Mouse (Mus musculus): Measurements from ENCODE around the gene Ugt1a8. TPM values are rescaled to one million over a fixed set of nuclear protein-coding genes. Genes with fewer than 3 reads are reported as not detected.

Gene Ugt1a8
- polyA plus RNA-seq, 1 experiment from 2014 or later: not detected

GRCm38 (mm10) chr1:88213766-88214461 lies 126.3 kb downstream of the Ugt1a8 start:
- 73% methylated on average over 2 of the region's 2 CpGs for WGBS
- no peak overlapping the region for H3K9ac ChIP-seq (ENCODE audit: low read length)

GRCm38 (mm10) chr1:88214462-88214952 lies 126.9 kb downstream of the Ugt1a8 start:
- no peak for ATAC-seq (ENCODE audit: low read depth)
- Histone ChIP-seq H3K27me3 (ENCODE audit: control insufficient read depth, insufficient read depth, low read depth, low read length) (no peaks in the 10 kb centered on the region), H3K27ac (ENCODE audit: low read length) (no peak overlapping the region), H3K9me3 (ENCODE audit: control insufficient read depth, low read length) (peaks cover 55% of the 10 kb centered on the region), H3K36me3 (ENCODE audit: control insufficient read depth, insufficient read depth, low read length) (no peaks in the 10 kb centered on the region), H3K4me1 (replicated peaks; ENCODE audit: control insufficient read depth, insufficient read depth, low read length) (no peaks in the 10 kb centered on the region), H3K4me2 (ENCODE audit: low read depth, low read length) (no peak overlapping the region), H3K4me3 (ENCODE audit: low read length) (no peak overlapping the region), H3K9ac (ENCODE audit: low read length) (no peak overlapping the region)
- 77% methylated on average over 2 of the region's 2 CpGs for WGBS

More at GRCm38 (mm10) chr1:88213766-88214461, 126.3 kb downstream of the Ugt1a8 start:
- H3K27me3 ChIP-seq (ENCODE audit: control insufficient read depth, insufficient read depth, low read depth, low read length): no peaks in the 10 kb centered on the region
- H3K36me3 ChIP-seq (ENCODE audit: control insufficient read depth, insufficient read depth, low read length): no peaks in the 10 kb centered on the region
- H3K4me1 ChIP-seq (replicated peaks; ENCODE audit: control insufficient read depth, insufficient read depth, low read length): no peaks in the 10 kb centered on the region
- H3K9me3 ChIP-seq (ENCODE audit: control insufficient read depth, low read length): peaks cover 55% of the 10 kb centered on the region
- no peak overlapping the region for H3K4me2 ChIP-seq (ENCODE audit: low read depth, low read length)
- no peak for ATAC-seq (ENCODE audit: low read depth)
- no peak overlapping the region for H3K27ac ChIP-seq (ENCODE audit: low read length)
- H3K4me3 ChIP-seq (ENCODE audit: low read length): no peak overlapping the region

GRCm38 (mm10) chr1:88215466-88216380 lies 128.1 kb downstream of the Ugt1a8 start:
- H3K27ac ChIP-seq (ENCODE audit: low read length): no peak overlapping the region
- H3K4me1 ChIP-seq (replicated peaks; ENCODE audit: control insufficient read depth, insufficient read depth, low read length): no peaks in the 10 kb centered on the region
- no peaks in the 10 kb centered on the region for H3K36me3 ChIP-seq (ENCODE audit: control insufficient read depth, insufficient read depth, low read length)
- no peaks in the 10 kb centered on the region for H3K27me3 ChIP-seq (ENCODE audit: control insufficient read depth, insufficient read depth, low read depth, low read length)
- 67% methylated on average over 10 of the region's 10 CpGs for WGBS
- H3K4me2 ChIP-seq (ENCODE audit: low read depth, low read length): no peak overlapping the region
- peaks cover 55% of the 10 kb centered on the region for H3K9me3 ChIP-seq (ENCODE audit: control insufficient read depth, low read length)
- no peak overlapping the region for H3K9ac ChIP-seq (ENCODE audit: low read length)
- ATAC-seq (ENCODE audit: low read depth): no peak
- H3K4me3 ChIP-seq (ENCODE audit: low read length): no peak overlapping the region

- Histone ChIP-seq H3K9me3 (ENCODE audit: control insufficient read depth, low read length) (peaks cover 52% of the 10 kb centered on the region), H3K4me3 (ENCODE audit: low read length) (no peak overlapping the region), H3K27ac (ENCODE audit: low read length) (no peak overlapping the region), H3K9ac (ENCODE audit: low read length) (no peak overlapping the region), H3K4me2 (ENCODE audit: low read depth, low read length) (no peak overlapping the region), H3K4me1 (replicated peaks; ENCODE audit: control insufficient read depth, insufficient read depth, low read length) (no peaks in the 10 kb centered on the region), H3K27me3 (ENCODE audit: control insufficient read depth, insufficient read depth, low read depth, low read length) (no peaks in the 10 kb centered on the region), H3K36me3 (ENCODE audit: control insufficient read depth, insufficient read depth, low read length) (no peaks in the 10 kb centered on the region)
- 54% methylated on average over 2 of the region's 2 CpGs for WGBS
- no peak for ATAC-seq (ENCODE audit: low read depth)
Measured at GRCm38 (mm10) chr1:88216551-88216950, 128.9 kb downstream of the Ugt1a8 start.

- 48% methylated on average over 2 of the region's 2 CpGs for WGBS
- Histone ChIP-seq H3K4me1 (replicated peaks; ENCODE audit: control insufficient read depth, insufficient read depth, low read length) (no peaks in the 10 kb centered on the region), H3K9ac (ENCODE audit: low read length) (no peak overlapping the region), H3K27ac (ENCODE audit: low read length) (no peak overlapping the region), H3K27me3 (ENCODE audit: control insufficient read depth, insufficient read depth, low read depth, low read length) (no peaks in the 10 kb centered on the region), H3K36me3 (ENCODE audit: control insufficient read depth, insufficient read depth, low read length) (no peaks in the 10 kb centered on the region), H3K9me3 (ENCODE audit: control insufficient read depth, low read length) (peaks cover 46% of the 10 kb centered on the region), H3K4me3 (ENCODE audit: low read length) (no peak overlapping the region), H3K4me2 (ENCODE audit: low read depth, low read length) (no peak overlapping the region)
- no peak for ATAC-seq (ENCODE audit: low read depth)
Measured at GRCm38 (mm10) chr1:88217144-88217543, 129.5 kb downstream of the Ugt1a8 start.

GRCm38 (mm10) chr1:88217576-88217975 lies 130.0 kb downstream of the Ugt1a8 start:
- no peak overlapping the region for H3K9ac ChIP-seq (ENCODE audit: low read length)
- no peaks in the 10 kb centered on the region for H3K27me3 ChIP-seq (ENCODE audit: control insufficient read depth, insufficient read depth, low read depth, low read length)
- WGBS: 31% methylated on average over 3 of the region's 3 CpGs
- peaks cover 41% of the 10 kb centered on the region for H3K9me3 ChIP-seq (ENCODE audit: control insufficient read depth, low read length)
- no peak overlapping the region for H3K4me2 ChIP-seq (ENCODE audit: low read depth, low read length)
- H3K4me1 ChIP-seq (replicated peaks; ENCODE audit: control insufficient read depth, insufficient read depth, low read length): no peaks in the 10 kb centered on the region
- ATAC-seq (ENCODE audit: low read depth): no peak
- H3K4me3 ChIP-seq (ENCODE audit: low read length): no peak overlapping the region
- no peak overlapping the region for H3K27ac ChIP-seq (ENCODE audit: low read length)
- no peaks in the 10 kb centered on the region for H3K36me3 ChIP-seq (ENCODE audit: control insufficient read depth, insufficient read depth, low read length)

GRCm38 (mm10) chr1:88218051-88218450 lies 130.4 kb downstream of the Ugt1a8 start:
- 70% methylated on average over 9 of the region's 9 CpGs for WGBS
- Histone ChIP-seq H3K27me3 (ENCODE audit: control insufficient read depth, insufficient read depth, low read depth, low read length) (no peaks in the 10 kb centered on the region), H3K36me3 (ENCODE audit: control insufficient read depth, insufficient read depth, low read length) (no peaks in the 10 kb centered on the region), H3K4me3 (ENCODE audit: low read length) (no peak overlapping the region), H3K4me2 (ENCODE audit: low read depth, low read length) (no peak overlapping the region), H3K9ac (ENCODE audit: low read length) (no peak overlapping the region), H3K27ac (ENCODE audit: low read length) (no peak overlapping the region), H3K4me1 (replicated peaks; ENCODE audit: control insufficient read depth, insufficient read depth, low read length) (no peaks in the 10 kb centered on the region), H3K9me3 (ENCODE audit: control insufficient read depth, low read length) (peaks cover 39% of the 10 kb centered on the region)
- ATAC-seq (ENCODE audit: low read depth): no peak

- H3K36me3 ChIP-seq (ENCODE audit: control insufficient read depth, insufficient read depth, low read length): no peaks in the 10 kb centered on the region
- H3K27ac ChIP-seq (ENCODE audit: low read length): no peak overlapping the region
- H3K9ac ChIP-seq (ENCODE audit: low read length): no peak overlapping the region
- ATAC-seq (ENCODE audit: low read depth): no peak
- WGBS: 47% methylated on average over 4 of the region's 4 CpGs
- H3K4me3 ChIP-seq (ENCODE audit: low read length): no peak overlapping the region
- peaks cover 35% of the 10 kb centered on the region for H3K9me3 ChIP-seq (ENCODE audit: control insufficient read depth, low read length)
- H3K27me3 ChIP-seq (ENCODE audit: control insufficient read depth, insufficient read depth, low read depth, low read length): no peaks in the 10 kb centered on the region
- H3K4me2 ChIP-seq (ENCODE audit: low read depth, low read length): no peak overlapping the region
- H3K4me1 ChIP-seq (replicated peaks; ENCODE audit: control insufficient read depth, insufficient read depth, low read length): no peaks in the 10 kb centered on the region
Measured at GRCm38 (mm10) chr1:88218591-88218990, 131.0 kb downstream of the Ugt1a8 start.

GRCm38 (mm10) chr1:88219054-88219453 lies 131.4 kb downstream of the Ugt1a8 start:
- H3K4me3 ChIP-seq (ENCODE audit: low read length): no peak overlapping the region
- no peak overlapping the region for H3K9ac ChIP-seq (ENCODE audit: low read length)
- no peaks in the 10 kb centered on the region for H3K27me3 ChIP-seq (ENCODE audit: control insufficient read depth, insufficient read depth, low read depth, low read length)
- WGBS: 11% methylated on average over 1 of the region's 1 CpGs
- no peak for ATAC-seq (ENCODE audit: low read depth)
- H3K27ac ChIP-seq (ENCODE audit: low read length): no peak overlapping the region
- H3K9me3 ChIP-seq (ENCODE audit: control insufficient read depth, low read length): peaks cover 31% of the 10 kb centered on the region
- no peaks in the 10 kb centered on the region for H3K4me1 ChIP-seq (replicated peaks; ENCODE audit: control insufficient read depth, insufficient read depth, low read length)
- no peaks in the 10 kb centered on the region for H3K36me3 ChIP-seq (ENCODE audit: control insufficient read depth, insufficient read depth, low read length)
- no peak overlapping the region for H3K4me2 ChIP-seq (ENCODE audit: low read depth, low read length)

Data from lung, embryonic 16.5 days (tissue).